Mouse (Mus musculus): Measurements from ENCODE around the gene Ccnyl1. TPM values are rescaled to one million over a fixed set of nuclear protein-coding genes. Genes with fewer than 3 reads are reported as not detected.

The Ccnyl1 gene
- polyA plus RNA-seq, 1 experiment from 2014 or later = 7.2 TPM

DNA sequence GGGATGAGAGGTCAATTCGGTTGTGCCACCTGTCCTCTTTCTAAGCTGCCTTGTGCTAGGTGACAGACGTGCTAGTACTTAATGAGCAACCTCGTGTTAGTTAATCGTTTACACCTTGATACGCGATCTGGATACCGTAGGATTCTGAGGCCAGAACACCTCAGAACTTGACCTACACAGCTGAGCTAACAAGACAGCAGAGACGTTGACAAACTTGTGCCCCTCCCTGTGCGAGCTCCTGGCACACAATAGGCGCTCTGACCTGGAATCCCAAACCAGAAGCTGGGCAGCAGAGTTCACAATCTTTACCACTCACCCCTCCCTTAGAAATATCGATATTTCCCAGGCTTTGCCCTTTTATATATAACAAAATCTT lies 47.9 kb downstream of the Ccnyl1 start:
- Histone ChIP-seq H3K4me1 (replicated peaks; ENCODE audit: control insufficient read depth, insufficient read depth, low read length) (peaks cover 10% of the 10 kb centered on the region), H3K9ac (ENCODE audit: low read length) (0 out of 2 replicates have a peak overlapping the region, but pooled peaks have one; percentile 22), H3K36me3 (ENCODE audit: control insufficient read depth, insufficient read depth, low read length) (no peaks in the 10 kb centered on the region), H3K9me3 (ENCODE audit: control insufficient read depth, low read length) (no peaks in the 10 kb centered on the region), H3K27me3 (replicated peaks; ENCODE audit: control insufficient read depth, insufficient read depth, low read length) (peaks cover 7% of the 10 kb centered on the region; the same call in 1 of the 2 replicates), H3K4me3 (ENCODE audit: low read depth, low read length) (peak overlapping the region; percentile 72), H3K4me2 (ENCODE audit: low read length) (peak overlapping the region; percentile 94), H3K27ac (ENCODE audit: low read depth) (peak overlapping the region; percentile 17)
- peak; percentile 37 for ATAC-seq (replicated peaks; ENCODE audit: low FRiP score, low TSS enrichment, low read depth)
- under 1% methylated on average over 11 of the region's 11 CpGs for WGBS
- no peak for DNase-seq (ENCODE audit: low spot score)

DNA sequence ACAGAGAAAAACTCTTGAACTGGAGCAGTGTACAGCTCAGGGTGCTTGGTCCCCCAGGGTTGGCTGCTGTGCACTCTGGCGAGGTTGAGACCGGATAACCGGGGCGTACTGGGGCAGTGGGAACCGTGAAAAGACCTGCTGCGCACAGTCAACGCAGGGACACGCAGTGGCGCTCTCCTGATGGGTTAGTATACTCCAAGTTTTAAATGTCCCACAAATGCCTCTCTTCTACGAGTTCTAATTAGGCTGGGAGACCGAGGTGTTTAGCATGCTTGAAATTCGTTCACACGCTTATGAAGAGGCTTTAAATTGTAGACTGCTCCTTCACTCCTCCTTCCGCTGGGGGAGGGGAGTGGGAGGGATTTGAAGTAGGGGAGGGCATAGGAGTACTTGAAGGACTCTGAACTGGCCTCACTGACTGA lies 48.4 kb downstream of the Ccnyl1 start:
- Histone ChIP-seq H3K4me3 (ENCODE audit: low read depth, low read length) (peak overlapping the region; percentile 72), H3K4me2 (ENCODE audit: low read length) (peak overlapping the region; percentile 94), H3K4me1 (replicated peaks; ENCODE audit: control insufficient read depth, insufficient read depth, low read length) (peaks cover 10% of the 10 kb centered on the region), H3K27me3 (replicated peaks; ENCODE audit: control insufficient read depth, insufficient read depth, low read length) (peaks cover 7% of the 10 kb centered on the region; the same call in 1 of the 2 replicates), H3K36me3 (ENCODE audit: control insufficient read depth, insufficient read depth, low read length) (no peaks in the 10 kb centered on the region), H3K9ac (ENCODE audit: low read length) (peak overlapping the region; percentile 22; the same call in 1 of the 2 replicates), H3K27ac (ENCODE audit: low read depth) (peak overlapping the region; percentile 17), H3K9me3 (ENCODE audit: control insufficient read depth, low read length) (no peaks in the 10 kb centered on the region)
- DNase-seq (ENCODE audit: low spot score) = peak; percentile 79
- under 1% methylated on average over 14 of the region's 14 CpGs for WGBS
- no peak for ATAC-seq (replicated peaks; ENCODE audit: low FRiP score, low TSS enrichment, low read depth)

DNA sequence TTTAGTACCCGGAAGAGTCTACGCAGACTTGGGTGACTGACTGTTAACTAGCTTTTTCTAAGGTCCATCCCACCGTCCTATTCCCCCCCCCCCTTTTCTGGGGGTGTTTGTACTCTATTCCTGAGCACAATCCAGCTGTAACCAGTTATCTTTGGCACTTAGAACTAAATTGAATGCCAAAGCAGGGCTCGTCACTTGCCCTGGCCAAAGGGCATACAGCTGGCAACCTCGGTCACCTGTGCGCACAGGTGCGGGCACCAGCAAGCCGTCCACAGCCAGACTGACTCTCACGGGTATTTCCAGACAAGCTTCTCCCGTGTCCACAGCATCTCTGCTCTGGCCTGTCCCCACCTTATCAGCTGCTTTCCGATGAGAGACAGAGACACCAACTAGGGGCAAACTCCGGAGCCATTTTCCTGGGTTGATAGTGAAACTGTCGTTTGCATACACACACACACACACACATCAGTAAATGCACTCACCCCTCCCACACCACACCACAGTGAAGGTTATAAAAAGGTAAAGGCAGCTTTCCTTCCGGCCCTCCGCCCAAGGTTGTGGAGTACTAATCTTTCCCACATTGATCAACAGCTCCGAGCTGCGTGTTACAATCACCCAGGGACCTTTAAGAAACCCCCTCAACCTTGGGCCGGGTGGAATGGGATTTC lies 52.6 kb downstream of the Ccnyl1 start:
- H3K27me3 ChIP-seq (replicated peaks; ENCODE audit: control insufficient read depth, insufficient read depth, low read length) = no peaks in the 10 kb centered on the region
- DNase-seq (ENCODE audit: low spot score) = no peak
- no peak overlapping the region for H3K4me2 ChIP-seq (ENCODE audit: low read length)
- no peak for ATAC-seq (replicated peaks; ENCODE audit: low FRiP score, low TSS enrichment, low read depth)
- H3K4me3 ChIP-seq (ENCODE audit: low read depth, low read length) = no peak overlapping the region
- 75% methylated on average over 18 of the region's 18 CpGs for WGBS
- H3K27ac ChIP-seq (ENCODE audit: low read depth) = no peak overlapping the region
- no peak overlapping the region for H3K9ac ChIP-seq (ENCODE audit: low read length)
- H3K9me3 ChIP-seq (ENCODE audit: control insufficient read depth, low read length) = no peaks in the 10 kb centered on the region
- H3K4me1 ChIP-seq (replicated peaks; ENCODE audit: control insufficient read depth, insufficient read depth, low read length) = peaks cover 6% of the 10 kb centered on the region
- no peaks in the 10 kb centered on the region for H3K36me3 ChIP-seq (ENCODE audit: control insufficient read depth, insufficient read depth, low read length)

DNA sequence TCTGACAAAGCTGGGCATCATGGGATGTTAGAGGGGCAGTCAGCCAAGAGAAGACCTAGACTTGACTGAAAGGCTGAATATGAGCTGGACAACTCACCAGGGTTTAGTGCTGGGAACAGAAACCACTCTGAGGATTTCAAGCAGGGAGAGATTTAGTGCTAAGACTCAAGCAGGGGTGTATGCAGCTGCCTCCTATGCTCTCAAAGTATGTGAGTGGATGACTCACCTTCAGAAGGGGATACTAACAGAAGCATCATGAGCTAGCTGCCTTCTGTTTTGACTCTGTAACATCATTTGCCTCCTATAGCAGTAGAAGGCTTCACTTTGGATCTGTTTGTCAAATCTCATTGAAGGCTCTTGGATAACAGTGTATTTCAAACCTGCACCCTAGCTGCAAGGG lies 54.4 kb downstream of the Ccnyl1 start:
- ATAC-seq (replicated peaks; ENCODE audit: low FRiP score, low TSS enrichment, low read depth) (no peak), DNase-seq (ENCODE audit: low spot score) (no peak)
- no peaks in the 10 kb centered on the region for H3K4me1 ChIP-seq (replicated peaks; ENCODE audit: control insufficient read depth, insufficient read depth, low read length)
- no peak overlapping the region for H3K4me3 ChIP-seq (ENCODE audit: low read depth, low read length)
- H3K27me3 ChIP-seq (replicated peaks; ENCODE audit: control insufficient read depth, insufficient read depth, low read length) = no peaks in the 10 kb centered on the region
- H3K4me2 ChIP-seq (ENCODE audit: low read length) = no peak overlapping the region
- no peaks in the 10 kb centered on the region for H3K9me3 ChIP-seq (ENCODE audit: control insufficient read depth, low read length)
- H3K36me3 ChIP-seq (ENCODE audit: control insufficient read depth, insufficient read depth, low read length) = no peaks in the 10 kb centered on the region
- no peak overlapping the region for H3K27ac ChIP-seq (ENCODE audit: low read depth)
- H3K9ac ChIP-seq (ENCODE audit: low read length) = no peak overlapping the region

DNA sequence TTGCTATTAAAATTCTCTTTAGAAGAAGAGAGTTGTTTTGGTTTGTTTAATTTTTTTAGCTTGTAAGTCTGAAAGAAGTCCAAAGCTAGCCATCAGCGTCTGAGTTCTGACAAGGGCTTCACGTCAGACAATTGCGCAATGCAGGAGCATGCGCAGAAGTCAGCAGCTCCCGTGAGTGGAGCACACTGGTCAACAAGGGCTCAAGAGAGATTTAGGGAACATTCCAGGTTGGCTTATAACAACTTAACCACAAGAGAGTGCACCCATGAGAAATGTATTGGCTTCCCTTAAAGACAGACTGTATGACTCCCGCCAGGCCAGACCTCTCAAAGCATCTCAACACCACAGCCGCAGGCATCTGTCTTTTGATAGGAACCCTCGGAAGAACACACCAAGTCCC lies 62.9 kb downstream of the Ccnyl1 start:
- Histone ChIP-seq H3K4me1 (replicated peaks; ENCODE audit: control insufficient read depth, insufficient read depth, low read length) (no peaks in the 10 kb centered on the region), H3K9me3 (ENCODE audit: control insufficient read depth, low read length) (no peaks in the 10 kb centered on the region), H3K27ac (ENCODE audit: low read depth) (no peak overlapping the region), H3K27me3 (replicated peaks; ENCODE audit: control insufficient read depth, insufficient read depth, low read length) (no peaks in the 10 kb centered on the region), H3K9ac (ENCODE audit: low read length) (no peak overlapping the region), H3K4me2 (ENCODE audit: low read length) (no peak overlapping the region), H3K36me3 (ENCODE audit: control insufficient read depth, insufficient read depth, low read length) (no peaks in the 10 kb centered on the region), H3K4me3 (ENCODE audit: low read depth, low read length) (no peak overlapping the region)
- DNase-seq (ENCODE audit: low spot score) (no peak), ATAC-seq (replicated peaks; ENCODE audit: low FRiP score, low TSS enrichment, low read depth) (no peak)
- 76% methylated on average over 8 of the region's 8 CpGs for WGBS

DNA sequence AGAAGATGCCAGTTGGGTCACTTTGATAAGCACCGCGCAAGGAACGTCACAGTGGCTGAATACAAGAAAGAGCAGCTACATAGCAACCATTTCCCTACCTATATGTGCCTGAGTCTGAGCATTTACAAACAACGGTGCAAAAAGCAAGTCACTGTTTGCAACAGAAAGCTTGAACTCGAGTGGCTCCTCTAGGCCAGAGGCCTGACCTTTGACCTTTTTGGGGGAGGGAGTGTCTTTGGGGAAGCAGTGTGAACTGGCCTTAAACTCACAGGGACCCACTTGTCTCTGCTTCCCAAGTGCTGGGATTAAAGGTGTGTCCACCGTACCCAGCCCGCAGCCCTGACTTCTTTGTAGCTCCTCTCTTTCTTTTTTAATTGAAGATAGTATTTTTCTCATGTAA lies 63.4 kb downstream of the Ccnyl1 start:
- 64% methylated on average over 7 of the region's 7 CpGs for WGBS
- Histone ChIP-seq H3K27me3 (replicated peaks; ENCODE audit: control insufficient read depth, insufficient read depth, low read length) (no peaks in the 10 kb centered on the region), H3K36me3 (ENCODE audit: control insufficient read depth, insufficient read depth, low read length) (no peaks in the 10 kb centered on the region), H3K4me2 (ENCODE audit: low read length) (no peak overlapping the region), H3K27ac (ENCODE audit: low read depth) (no peak overlapping the region), H3K4me1 (replicated peaks; ENCODE audit: control insufficient read depth, insufficient read depth, low read length) (no peaks in the 10 kb centered on the region), H3K9me3 (ENCODE audit: control insufficient read depth, low read length) (no peaks in the 10 kb centered on the region), H3K4me3 (ENCODE audit: low read depth, low read length) (no peak overlapping the region), H3K9ac (ENCODE audit: low read length) (no peak overlapping the region)
- ATAC-seq (replicated peaks; ENCODE audit: low FRiP score, low TSS enrichment, low read depth) = no peak
- DNase-seq (ENCODE audit: low spot score) = no peak

DNA sequence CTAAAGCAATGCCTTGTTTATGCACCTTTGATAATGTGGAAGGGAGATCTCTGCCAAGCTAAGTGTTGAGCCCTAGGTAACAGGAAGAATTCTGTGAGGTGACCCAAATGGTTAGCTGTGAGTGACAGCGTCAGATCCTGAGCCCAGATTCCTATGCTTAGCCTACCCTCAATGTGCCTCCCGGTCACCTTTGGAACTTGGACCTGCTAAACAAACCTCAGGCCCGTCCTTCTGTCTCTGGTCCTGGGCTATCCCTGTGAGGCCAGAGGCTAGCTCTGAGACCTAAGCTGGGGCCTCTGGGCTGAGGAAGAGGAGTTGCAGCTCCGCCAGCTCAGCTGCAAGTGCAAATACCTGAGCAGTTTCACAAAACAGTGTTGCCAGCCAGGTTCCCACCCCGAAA lies 64.4 kb downstream of the Ccnyl1 start:
- H3K27me3 ChIP-seq (replicated peaks; ENCODE audit: control insufficient read depth, insufficient read depth, low read length) = no peaks in the 10 kb centered on the region
- H3K36me3 ChIP-seq (ENCODE audit: control insufficient read depth, insufficient read depth, low read length) = no peaks in the 10 kb centered on the region
- 93% methylated on average over 5 of the region's 5 CpGs for WGBS
- H3K9me3 ChIP-seq (ENCODE audit: control insufficient read depth, low read length) = no peaks in the 10 kb centered on the region
- H3K4me3 ChIP-seq (ENCODE audit: low read depth, low read length) = no peak overlapping the region
- no peak for ATAC-seq (replicated peaks; ENCODE audit: low FRiP score, low TSS enrichment, low read depth)
- H3K27ac ChIP-seq (ENCODE audit: low read depth) = no peak overlapping the region
- no peak overlapping the region for H3K9ac ChIP-seq (ENCODE audit: low read length)
- H3K4me1 ChIP-seq (replicated peaks; ENCODE audit: control insufficient read depth, insufficient read depth, low read length) = no peaks in the 10 kb centered on the region
- no peak overlapping the region for H3K4me2 ChIP-seq (ENCODE audit: low read length)
- DNase-seq (ENCODE audit: low spot score) = no peak

DNA sequence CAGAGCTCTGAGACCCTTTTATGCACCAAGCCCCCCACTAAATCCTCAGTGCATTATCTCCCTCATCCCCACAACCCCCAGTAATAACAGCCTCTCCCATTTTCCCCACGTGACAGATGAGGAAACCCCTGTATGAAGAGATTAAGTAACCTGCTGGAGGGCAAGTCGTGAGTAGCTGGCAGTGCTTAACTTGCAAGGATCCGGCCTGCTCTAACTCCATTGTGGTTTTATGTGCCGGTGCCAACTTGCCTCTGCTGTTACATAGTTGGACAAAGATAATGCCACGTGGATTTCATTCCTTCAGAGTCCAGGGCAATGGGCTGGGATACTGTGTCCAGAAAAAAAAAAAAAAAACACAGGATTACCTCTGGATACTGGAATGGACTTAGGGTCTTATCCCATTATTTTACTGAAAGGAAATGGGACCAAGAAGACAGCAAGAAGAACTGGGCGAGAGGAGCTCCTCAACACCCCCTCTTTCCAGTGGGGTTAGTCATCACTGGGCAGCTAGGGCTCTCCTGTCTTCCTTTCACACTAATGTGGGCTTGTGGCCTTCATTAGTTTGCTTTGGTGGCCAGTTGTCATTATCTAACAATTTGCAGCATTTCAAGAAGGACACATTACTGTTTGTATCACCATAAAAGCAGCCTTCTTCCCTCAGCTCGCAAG lies 65.8 kb downstream of the Ccnyl1 start:
- Histone ChIP-seq H3K27me3 (replicated peaks; ENCODE audit: control insufficient read depth, insufficient read depth, low read length) (no peaks in the 10 kb centered on the region), H3K4me3 (ENCODE audit: low read depth, low read length) (no peak overlapping the region), H3K27ac (ENCODE audit: low read depth) (no peak overlapping the region), H3K4me1 (replicated peaks; ENCODE audit: control insufficient read depth, insufficient read depth, low read length) (no peaks in the 10 kb centered on the region), H3K9ac (ENCODE audit: low read length) (no peak overlapping the region), H3K9me3 (ENCODE audit: control insufficient read depth, low read length) (no peaks in the 10 kb centered on the region), H3K4me2 (ENCODE audit: low read length) (no peak overlapping the region), H3K36me3 (ENCODE audit: control insufficient read depth, insufficient read depth, low read length) (no peaks in the 10 kb centered on the region)
- DNase-seq (ENCODE audit: low spot score) (no peak), ATAC-seq (replicated peaks; ENCODE audit: low FRiP score, low TSS enrichment, low read depth) (no peak)
- 68% methylated on average over 7 of the region's 7 CpGs for WGBS

DNA sequence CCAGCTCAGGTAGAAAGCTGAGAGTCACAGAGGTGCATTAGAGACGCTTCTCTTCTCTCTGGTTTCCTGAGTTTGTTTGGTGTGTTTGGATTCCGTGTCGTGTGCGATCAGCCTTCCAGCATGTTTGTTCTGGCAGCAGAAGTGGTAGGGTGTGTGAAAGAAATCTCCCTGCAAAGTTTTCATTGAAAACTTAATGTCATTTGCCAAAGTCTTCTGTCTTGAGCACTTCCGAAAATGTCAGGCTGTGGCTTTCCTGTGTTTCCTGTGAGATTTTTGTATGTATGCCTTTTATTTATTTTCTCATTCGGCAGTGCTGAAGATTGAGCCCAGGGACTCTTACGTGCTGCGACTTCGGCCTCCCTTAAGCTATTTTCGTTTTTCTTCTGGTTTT lies 66.4 kb downstream of the Ccnyl1 start:
- ATAC-seq (replicated peaks; ENCODE audit: low FRiP score, low TSS enrichment, low read depth) (no peak), DNase-seq (ENCODE audit: low spot score) (no peak)
- no peak overlapping the region for H3K27ac ChIP-seq (ENCODE audit: low read depth)
- H3K36me3 ChIP-seq (ENCODE audit: control insufficient read depth, insufficient read depth, low read length) = no peaks in the 10 kb centered on the region
- H3K9ac ChIP-seq (ENCODE audit: low read length) = no peak overlapping the region
- no peaks in the 10 kb centered on the region for H3K27me3 ChIP-seq (replicated peaks; ENCODE audit: control insufficient read depth, insufficient read depth, low read length)
- H3K4me3 ChIP-seq (ENCODE audit: low read depth, low read length) = no peak overlapping the region
- no peaks in the 10 kb centered on the region for H3K4me1 ChIP-seq (replicated peaks; ENCODE audit: control insufficient read depth, insufficient read depth, low read length)
- no peaks in the 10 kb centered on the region for H3K9me3 ChIP-seq (ENCODE audit: control insufficient read depth, low read length)
- 50% methylated on average over 10 of the region's 10 CpGs for WGBS
- H3K4me2 ChIP-seq (ENCODE audit: low read length) = no peak overlapping the region
